Mouse (Mus musculus): ENCODE measurements around the gene Cyp2s1.

Gene Cyp2s1

GRCm38 (mm10) chr7:25816241-25816919 is at the start of gene Cyp2s1:
Gene Cyp2s1 (minus strand): TSS chr7:25816913.
- peak; percentile 57 for DNase-seq (ENCODE audit: extremely low spot score, low spot score)

GRCm38 (mm10) chr7:25864861-25865260 is 48.1 kb upstream of the Cyp2s1 start:
- DNase-seq (ENCODE audit: extremely low spot score, low spot score) = no peak

- DNase-seq (ENCODE audit: extremely low spot score, low spot score) = no peak
Measured at GRCm38 (mm10) chr7:25863756-25864155, 47.0 kb upstream of the Cyp2s1 start.

- DNase-seq (ENCODE audit: extremely low spot score, low spot score) = no peak
Measured at GRCm38 (mm10) chr7:25862365-25862764, 45.7 kb upstream of the Cyp2s1 start.

GRCm38 (mm10) chr7:25859962-25860870 is 43.5 kb upstream of the Cyp2s1 start:
- peak; percentile 48 for DNase-seq (ENCODE audit: extremely low spot score, low spot score)

DNA sequence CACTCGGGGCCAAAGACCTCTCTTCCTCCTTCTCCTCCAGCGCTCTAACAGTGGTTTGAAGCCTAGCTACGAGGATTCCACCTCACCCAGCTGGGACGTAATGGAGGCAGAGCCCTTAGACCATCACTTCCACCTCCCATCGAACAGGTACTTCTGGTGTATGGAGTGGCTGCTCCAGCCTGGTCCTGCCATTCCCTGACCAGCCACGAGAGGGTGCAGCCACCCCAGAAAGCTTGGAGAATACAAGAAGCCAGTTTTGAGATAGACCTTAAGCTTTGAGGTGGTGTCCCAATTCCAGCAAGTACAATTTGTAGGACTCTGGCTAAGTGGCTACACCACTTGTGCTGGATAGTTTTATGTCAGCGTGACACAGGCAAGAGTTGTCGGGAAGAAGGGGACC is 38.4 kb upstream of the Cyp2s1 start:
- peak; percentile 57 for DNase-seq (ENCODE audit: extremely low spot score, low spot score)

DNA sequence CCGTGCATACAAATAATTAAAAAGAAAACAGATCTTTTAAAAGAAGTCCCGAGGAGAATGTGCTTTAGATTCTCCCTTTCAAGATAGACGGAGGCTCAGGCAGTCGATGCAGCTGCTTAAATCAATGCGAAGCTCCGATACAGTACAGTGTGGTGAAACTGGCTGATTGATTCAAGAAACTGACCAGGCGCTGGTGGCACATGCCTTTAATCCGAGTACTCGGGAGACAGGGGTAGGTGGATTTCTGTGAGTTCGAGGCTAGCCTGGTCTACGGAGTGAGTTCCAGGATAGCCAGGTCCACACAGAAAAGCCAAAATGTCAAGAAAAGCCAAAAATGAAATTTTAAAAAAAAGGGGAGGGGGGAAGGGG is 31.7 kb upstream of the Cyp2s1 start:
- no peak for DNase-seq (ENCODE audit: extremely low spot score, low spot score)

GRCm38 (mm10) chr7:25847722-25848443 is 31.2 kb upstream of the Cyp2s1 start:
- peak; percentile 91 for DNase-seq (ENCODE audit: extremely low spot score, low spot score)

DNA sequence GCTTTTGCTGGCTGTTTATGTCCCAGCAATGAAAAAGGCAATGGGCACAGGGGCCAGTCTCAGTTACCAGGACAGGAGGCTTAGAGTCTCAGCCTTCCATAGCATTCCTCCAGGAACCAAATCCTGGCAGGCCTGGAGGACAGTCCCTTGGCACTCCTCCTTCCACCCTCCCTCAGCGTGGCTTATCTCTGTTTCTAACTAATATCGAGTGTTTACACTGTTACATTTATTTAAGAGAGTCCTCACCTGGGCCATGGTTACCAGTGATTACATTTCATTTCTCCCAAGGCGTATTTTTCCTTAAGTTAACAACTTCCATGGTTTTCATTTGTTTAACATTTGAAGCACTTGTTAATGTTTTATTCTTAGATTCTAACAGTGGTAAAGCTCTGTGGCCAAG is 28.2 kb upstream of the Cyp2s1 start:
- DNase-seq (ENCODE audit: extremely low spot score, low spot score) = no peak

- DNase-seq (ENCODE audit: extremely low spot score, low spot score) = no peak
Measured at GRCm38 (mm10) chr7:25844423-25844822, 27.7 kb upstream of the Cyp2s1 start.

DNA sequence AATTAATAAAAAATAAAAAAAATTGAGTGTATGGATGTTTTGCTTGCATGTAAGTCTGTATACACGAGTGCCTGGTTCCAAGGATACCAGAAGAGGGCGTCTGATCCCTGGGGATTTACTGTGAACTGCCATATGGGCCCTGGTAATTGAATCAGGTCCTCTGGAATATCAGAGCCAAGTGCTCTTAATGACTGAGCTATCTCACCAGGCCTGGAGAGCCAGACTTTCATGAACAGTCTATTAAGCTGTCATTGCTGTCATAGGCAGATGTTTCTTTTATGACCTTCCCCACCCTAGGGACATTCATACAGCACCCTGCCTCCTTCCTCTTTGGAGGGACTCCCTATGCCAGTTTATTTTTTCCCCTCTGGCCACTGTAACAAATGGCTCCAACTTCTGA is 26.8 kb upstream of the Cyp2s1 start:
- DNase-seq (ENCODE audit: extremely low spot score, low spot score) = no peak

- no peak for DNase-seq (ENCODE audit: extremely low spot score, low spot score)
Measured at GRCm38 (mm10) chr7:25840908-25841307, 24.2 kb upstream of the Cyp2s1 start.

DNA sequence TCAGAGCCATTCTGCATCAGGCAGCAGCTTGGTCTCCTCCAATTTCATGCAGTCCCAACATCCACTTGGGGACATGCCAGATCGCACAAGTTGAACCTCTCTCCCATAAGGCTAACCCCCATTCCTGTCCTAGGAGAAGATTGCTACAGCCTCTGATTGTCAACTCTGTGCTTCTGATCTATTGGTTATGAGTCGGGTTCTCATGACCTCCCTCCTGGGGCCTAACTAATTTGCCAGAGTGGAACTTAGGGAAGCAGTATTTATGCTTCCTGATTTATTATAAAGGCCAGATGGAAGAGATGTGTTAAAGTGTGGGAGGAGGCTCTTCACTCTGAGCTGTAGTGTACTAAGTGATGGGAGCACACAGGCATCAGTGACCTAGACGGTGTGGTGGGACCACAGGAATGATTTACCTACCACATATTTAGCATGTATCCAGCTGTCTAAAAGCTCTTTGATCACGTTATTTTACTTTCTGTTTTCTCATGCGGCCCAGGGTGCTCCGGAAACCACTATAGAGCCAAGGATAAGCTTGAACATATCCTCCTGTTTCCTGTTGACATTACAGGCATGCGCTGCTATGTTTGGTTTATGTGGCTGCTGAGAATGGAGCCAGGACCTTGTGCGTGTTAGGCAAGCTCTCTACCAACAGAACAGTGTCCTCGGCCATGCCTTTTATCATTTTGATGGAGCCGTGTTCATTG is 18.6 kb upstream of the Cyp2s1 start:
- DNase-seq (ENCODE audit: extremely low spot score, low spot score) = no peak

DNA sequence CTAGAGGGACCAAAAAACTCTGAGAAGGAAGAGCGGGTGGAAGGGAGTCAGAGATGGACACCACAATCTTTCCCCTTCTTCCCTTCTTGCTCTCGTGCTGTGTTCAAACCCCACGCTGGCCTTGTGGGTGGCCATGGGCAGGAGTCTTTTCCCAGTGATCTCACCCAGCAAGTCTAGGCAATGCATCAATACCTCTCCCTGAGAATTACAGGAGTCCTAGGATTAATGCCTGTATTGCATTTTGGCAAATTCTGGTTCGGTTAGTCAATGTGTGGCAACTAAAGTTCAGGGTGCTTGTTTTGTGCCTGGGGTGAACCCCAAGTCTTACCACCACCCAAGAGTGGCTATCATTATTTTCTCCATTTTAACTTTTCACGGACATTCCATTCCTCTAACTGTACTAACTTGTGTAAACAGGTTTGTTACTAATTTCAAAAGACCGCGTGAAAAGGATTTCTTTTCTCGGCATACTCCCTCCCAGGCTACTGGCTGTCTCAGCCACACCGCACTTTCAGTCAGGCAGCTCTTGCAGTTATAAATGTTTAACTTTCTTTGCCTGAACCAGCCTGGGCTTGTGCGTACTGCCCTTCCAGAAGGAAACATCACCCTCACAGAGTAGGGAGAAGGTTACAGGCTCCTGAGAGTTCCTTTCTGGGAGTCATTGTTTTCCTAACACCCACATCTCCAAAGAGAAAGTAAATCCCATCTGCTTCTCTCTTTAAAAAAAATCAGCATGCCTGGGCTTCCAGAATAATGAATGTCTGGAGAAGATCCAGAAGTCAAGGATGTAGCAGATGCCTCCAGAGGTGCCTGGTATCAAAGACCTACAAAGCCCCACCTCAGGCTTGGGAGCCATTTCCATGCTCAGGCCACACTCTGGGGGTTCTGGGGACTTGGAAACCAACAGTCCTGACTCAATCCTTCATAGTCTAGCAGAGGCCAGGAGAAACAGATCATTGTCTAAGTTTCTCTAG is 15.1 kb upstream of the Cyp2s1 start:
- no peak for DNase-seq (ENCODE audit: extremely low spot score, low spot score)

DNA sequence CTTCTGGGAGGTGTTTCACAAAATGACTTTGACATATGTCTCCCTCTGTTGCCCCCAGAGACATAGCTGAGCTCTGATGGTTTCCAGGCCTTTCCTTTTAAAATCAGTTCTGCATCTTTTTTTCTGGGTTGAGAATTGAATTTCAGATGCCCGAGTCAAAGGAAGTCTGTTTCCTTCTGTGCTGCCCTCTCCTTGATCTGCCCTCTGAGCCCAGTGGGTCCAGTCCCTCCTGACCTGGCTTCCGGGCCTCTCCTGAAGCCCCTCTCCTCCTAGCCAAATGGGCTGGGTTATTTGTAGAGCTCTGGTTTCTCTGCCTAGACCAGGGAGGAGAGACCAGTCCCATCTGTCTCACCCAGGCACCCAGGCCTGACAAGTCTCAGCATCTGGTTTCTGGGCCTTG is 13.5 kb upstream of the Cyp2s1 start:
- peak; percentile 49 for DNase-seq (ENCODE audit: extremely low spot score, low spot score)

GRCm38 (mm10) chr7:25827199-25827598 is 10.5 kb upstream of the Cyp2s1 start:
- no peak for DNase-seq (ENCODE audit: extremely low spot score, low spot score)

GRCm38 (mm10) chr7:25826029-25826428 is 9.3 kb upstream of the Cyp2s1 start:
- DNase-seq (ENCODE audit: extremely low spot score, low spot score) = no peak

GRCm38 (mm10) chr7:25825043-25825442 is 8.3 kb upstream of the Cyp2s1 start:
- no peak for DNase-seq (ENCODE audit: extremely low spot score, low spot score)

DNA sequence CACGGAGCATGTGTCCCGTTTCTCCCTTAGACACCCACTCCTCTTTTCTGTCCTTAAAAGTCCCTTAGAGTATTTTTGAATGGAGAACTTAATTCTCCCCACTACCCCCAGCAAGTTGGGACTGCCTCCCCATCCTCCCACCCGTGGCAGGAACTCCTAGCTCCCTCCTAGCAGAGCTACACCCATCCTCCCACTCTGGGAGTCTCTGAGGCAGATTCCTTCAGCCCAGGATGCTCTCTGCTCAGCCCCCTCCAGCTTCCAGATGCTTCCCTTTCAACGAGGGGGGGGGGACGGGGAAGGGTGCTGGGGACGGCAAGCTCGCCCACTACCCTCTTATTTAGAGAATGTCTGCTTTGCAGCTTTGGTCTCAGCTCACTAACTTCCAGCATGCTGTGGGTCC is 1.1 kb downstream of the Cyp2s1 start:
- DNase-seq (ENCODE audit: extremely low spot score, low spot score) = no peak

- no peak for DNase-seq (ENCODE audit: extremely low spot score, low spot score)
Measured at GRCm38 (mm10) chr7:25814711-25815110, 2.0 kb downstream of the Cyp2s1 start.

Measured in neural tube, embryonic 10.5 days (tissue).